Mouse (Mus musculus): ENCODE measurements around the gene Auh.

Gene Auh

GRCm38 (mm10) chr13:52940956-52941355, 11.5 kb upstream of the Auh start:
- in situ Hi-C loops (cut with MboI; ENCODE audit: low pct_unique_long_range_greater_than_20kb in 1 of 2, low sequenced_read_pairs in 2 of 2, unreplicated experiment in 1 of 2): no loop called here

GRCm38 (mm10) chr13:52930582-52930981, 1.1 kb upstream of the Auh start:
- in situ Hi-C loops (cut with MboI; ENCODE audit: low pct_unique_long_range_greater_than_20kb in 1 of 2, low sequenced_read_pairs in 2 of 2, unreplicated experiment in 1 of 2): no loop called here

GRCm38 (mm10) chr13:52928392-52928791, 1.1 kb downstream of the Auh start:
- in situ Hi-C loops (cut with MboI; ENCODE audit: low pct_unique_long_range_greater_than_20kb in 1 of 2, low sequenced_read_pairs in 2 of 2, unreplicated experiment in 1 of 2): no loop called here

- in situ Hi-C loops (cut with MboI; ENCODE audit: low pct_unique_long_range_greater_than_20kb in 1 of 2, low sequenced_read_pairs in 2 of 2, unreplicated experiment in 1 of 2): no loop called here
These were observed 5.0 kb downstream of the Auh start for GRCm38 (mm10) chr13:52924457-52924856.

GRCm38 (mm10) chr13:52921966-52922365, 7.5 kb downstream of the Auh start:
- in situ Hi-C loops (cut with MboI; ENCODE audit: low pct_unique_long_range_greater_than_20kb in 1 of 2, low sequenced_read_pairs in 2 of 2, unreplicated experiment in 1 of 2): no loop called here

GRCm38 (mm10) chr13:52921065-52921825, 8.2 kb downstream of the Auh start:
- in situ Hi-C loops (cut with MboI; ENCODE audit: low pct_unique_long_range_greater_than_20kb in 1 of 2, low sequenced_read_pairs in 2 of 2, unreplicated experiment in 1 of 2): no loop called here

GRCm38 (mm10) chr13:52919790-52920352, 9.6 kb downstream of the Auh start:
- in situ Hi-C loops (cut with MboI; ENCODE audit: low pct_unique_long_range_greater_than_20kb in 1 of 2, low sequenced_read_pairs in 2 of 2, unreplicated experiment in 1 of 2): no loop called here

GRCm38 (mm10) chr13:52918333-52918732, 11.1 kb downstream of the Auh start:
- in situ Hi-C loops (cut with MboI; ENCODE audit: low pct_unique_long_range_greater_than_20kb in 1 of 2, low sequenced_read_pairs in 2 of 2, unreplicated experiment in 1 of 2): no loop called here

GRCm38 (mm10) chr13:52914591-52915110, 14.8 kb downstream of the Auh start:
- in situ Hi-C loops (cut with MboI; ENCODE audit: low pct_unique_long_range_greater_than_20kb in 1 of 2, low sequenced_read_pairs in 2 of 2, unreplicated experiment in 1 of 2): no loop called here

- in situ Hi-C loops (cut with MboI; ENCODE audit: low pct_unique_long_range_greater_than_20kb in 1 of 2, low sequenced_read_pairs in 2 of 2, unreplicated experiment in 1 of 2): no loop called here
These were observed 15.6 kb downstream of the Auh start for GRCm38 (mm10) chr13:52913926-52914325.

- in situ Hi-C loops (cut with MboI; ENCODE audit: low pct_unique_long_range_greater_than_20kb in 1 of 2, low sequenced_read_pairs in 2 of 2, unreplicated experiment in 1 of 2): no loop called here
These were observed 17.0 kb downstream of the Auh start for GRCm38 (mm10) chr13:52912495-52912894.

GRCm38 (mm10) chr13:52911259-52911658, 18.2 kb downstream of the Auh start:
- in situ Hi-C loops (cut with MboI; ENCODE audit: low pct_unique_long_range_greater_than_20kb in 1 of 2, low sequenced_read_pairs in 2 of 2, unreplicated experiment in 1 of 2): no loop called here

GRCm38 (mm10) chr13:52906296-52906695, 23.2 kb downstream of the Auh start:
- in situ Hi-C loops (cut with MboI; ENCODE audit: low pct_unique_long_range_greater_than_20kb in 1 of 2, low sequenced_read_pairs in 2 of 2, unreplicated experiment in 1 of 2): no loop called here

- in situ Hi-C loops (cut with MboI; ENCODE audit: low pct_unique_long_range_greater_than_20kb in 1 of 2, low sequenced_read_pairs in 2 of 2, unreplicated experiment in 1 of 2): no loop called here
These were observed 25.3 kb downstream of the Auh start for GRCm38 (mm10) chr13:52904175-52904574.

GRCm38 (mm10) chr13:52903767-52904166, 25.7 kb downstream of the Auh start:
- in situ Hi-C loops (cut with MboI; ENCODE audit: low pct_unique_long_range_greater_than_20kb in 1 of 2, low sequenced_read_pairs in 2 of 2, unreplicated experiment in 1 of 2): no loop called here

- in situ Hi-C loops (cut with MboI; ENCODE audit: low pct_unique_long_range_greater_than_20kb in 1 of 2, low sequenced_read_pairs in 2 of 2, unreplicated experiment in 1 of 2): no loop called here
These were observed 27.0 kb downstream of the Auh start for GRCm38 (mm10) chr13:52902517-52902916.

- in situ Hi-C loops (cut with MboI; ENCODE audit: low pct_unique_long_range_greater_than_20kb in 1 of 2, low sequenced_read_pairs in 2 of 2, unreplicated experiment in 1 of 2): no loop called here
These were observed 29.8 kb downstream of the Auh start for GRCm38 (mm10) chr13:52899664-52900063.

- in situ Hi-C loops (cut with MboI; ENCODE audit: low pct_unique_long_range_greater_than_20kb in 1 of 2, low sequenced_read_pairs in 2 of 2, unreplicated experiment in 1 of 2): no loop called here
These were observed 31.7 kb downstream of the Auh start for GRCm38 (mm10) chr13:52897806-52898205.

GRCm38 (mm10) chr13:52892791-52893190, 36.7 kb downstream of the Auh start:
- in situ Hi-C loops (cut with MboI; ENCODE audit: low pct_unique_long_range_greater_than_20kb in 1 of 2, low sequenced_read_pairs in 2 of 2, unreplicated experiment in 1 of 2): no loop called here

GRCm38 (mm10) chr13:52892065-52892503, 37.4 kb downstream of the Auh start:
- in situ Hi-C loops (cut with MboI; ENCODE audit: low pct_unique_long_range_greater_than_20kb in 1 of 2, low sequenced_read_pairs in 2 of 2, unreplicated experiment in 1 of 2): no loop called here

Data from mouse embryonic stem cell (cell line).